Mouse (Mus musculus): ENCODE data around the gene Chpt1.

DNA sequence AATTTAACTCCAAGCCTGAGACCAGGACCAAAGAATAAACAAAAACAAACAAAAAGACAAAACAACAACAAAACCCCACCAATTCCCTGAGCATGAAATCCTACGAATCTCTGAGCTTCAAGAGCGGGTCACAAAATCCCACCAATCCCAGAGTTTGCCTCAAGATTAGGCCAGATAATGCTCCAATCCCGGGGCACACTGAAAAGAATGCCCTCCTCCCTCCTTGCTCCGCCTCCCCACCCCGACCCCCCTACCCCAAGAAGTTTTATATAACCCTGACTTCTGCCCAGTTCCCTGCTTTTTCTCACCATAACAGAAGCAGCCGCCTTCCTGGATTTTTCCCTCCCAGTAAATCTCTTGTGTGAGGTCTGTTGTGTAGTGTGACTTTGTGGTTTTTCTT lies 46.1 kb downstream of the Chpt1 start:
- TF ChIP-seq CTCF (IDR thresholded peaks at IDR 0.05; ENCODE audit: low read depth) (no peak), EP300 (optimal IDR thresholded peaks at IDR 0.05) (no peak)
